Mouse (Mus musculus): ENCODE data around the gene Zfp655. TPM values are rescaled to one million over a fixed set of nuclear protein-coding genes. Genes with fewer than 3 reads are reported as not detected.
"Not testable (repeated sequence)": the region's sequence is repeated elsewhere in the genome, so short reads cannot be mapped to it uniquely, and the experiment has no call there.

The Zfp655 gene
- polyA plus RNA-seq, 1 experiment from 2014 or later = 30.6 TPM

DNA sequence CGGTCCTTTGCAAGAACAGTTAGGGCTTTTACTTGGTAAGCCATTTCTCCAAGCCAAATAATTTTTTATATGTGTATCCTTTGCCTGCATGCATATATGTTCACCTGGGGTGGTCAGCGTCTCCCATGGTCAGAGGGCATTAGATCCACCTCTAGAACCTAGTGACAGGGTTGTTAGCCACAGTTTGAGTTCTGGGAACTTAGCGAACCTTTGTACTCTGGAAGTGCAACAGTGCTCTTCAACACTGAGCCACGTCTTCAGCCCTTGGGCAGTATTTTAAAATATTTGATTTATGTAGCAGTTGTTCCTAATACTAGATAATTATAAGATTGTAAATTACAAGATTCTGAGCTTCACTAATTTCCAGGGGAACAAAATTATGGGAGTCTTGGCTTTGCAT, 874 bp upstream of the Zfp655 start:
- no peaks in the 10 kb centered on the region for H3K9me3 ChIP-seq (replicated peaks; ENCODE audit: low read length)
- peak; percentile 8 for DNase-seq (ENCODE audit: low spot score)
- 77% methylated on average over 4 of the region's 4 CpGs for WGBS
- TF ChIP-seq CTCF (IDR thresholded peaks at IDR 0.05; ENCODE audit: low read depth) = no peak
- H3K4me1 ChIP-seq (replicated peaks; ENCODE audit: insufficient read depth, low read length) = no peaks in the 10 kb centered on the region; the same call in 1 of the 2 replicates
- peaks cover 17% of the 10 kb centered on the region for H3K36me3 ChIP-seq (ENCODE audit: insufficient read depth, low read length)
- H3K27me3 ChIP-seq (ENCODE audit: insufficient read depth, low read length) = no peaks in the 10 kb centered on the region
- peak overlapping the region; percentile 96 for H3K27ac ChIP-seq
- H3K4me3 ChIP-seq (replicated peaks; ENCODE audit: low read depth, low read length) = peak overlapping the region; percentile 98; the same call in 1 of the 2 replicates
- H3K4me2 ChIP-seq (ENCODE audit: low read length) = peak overlapping the region; percentile 77
- ATAC-seq (replicated peaks; ENCODE audit: low FRiP score, low read depth) = no peak
- H3K9ac ChIP-seq (ENCODE audit: low read depth, low read length) = peak overlapping the region; percentile 96; the same call in 1 of the 2 replicates

DNA sequence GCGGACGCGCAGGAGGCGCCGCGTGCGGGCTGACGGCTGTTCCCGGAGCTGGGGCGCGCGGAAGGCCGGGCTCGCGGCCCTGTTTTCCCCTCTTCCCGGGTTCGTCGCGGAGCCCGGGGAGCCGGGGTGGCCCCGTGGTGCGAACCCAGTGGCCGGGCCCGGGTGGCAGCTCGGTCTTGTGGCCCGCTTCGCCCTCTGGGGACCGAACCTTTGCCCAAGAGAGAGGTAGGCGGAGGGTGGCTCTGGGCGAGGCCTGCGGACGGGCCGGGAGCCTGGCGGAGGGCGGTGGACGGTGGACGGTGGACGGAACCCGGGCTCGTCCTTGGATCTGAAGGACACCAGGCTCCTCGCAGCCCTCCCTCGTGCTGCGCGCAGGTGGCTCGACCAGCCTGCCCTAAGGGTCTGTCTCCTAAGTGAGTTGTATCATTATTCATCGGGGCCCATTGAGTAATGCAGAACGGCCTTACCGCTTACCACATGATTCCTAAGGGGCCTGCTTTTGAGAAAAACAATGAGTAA, 437 bp downstream of the Zfp655 start:
- DNase-seq (ENCODE audit: low spot score) (peak; percentile 42), ATAC-seq (replicated peaks; ENCODE audit: low FRiP score, low read depth) (peak; percentile 60)
- WGBS = under 1% methylated on average over 49 of the region's 49 CpGs

DNA sequence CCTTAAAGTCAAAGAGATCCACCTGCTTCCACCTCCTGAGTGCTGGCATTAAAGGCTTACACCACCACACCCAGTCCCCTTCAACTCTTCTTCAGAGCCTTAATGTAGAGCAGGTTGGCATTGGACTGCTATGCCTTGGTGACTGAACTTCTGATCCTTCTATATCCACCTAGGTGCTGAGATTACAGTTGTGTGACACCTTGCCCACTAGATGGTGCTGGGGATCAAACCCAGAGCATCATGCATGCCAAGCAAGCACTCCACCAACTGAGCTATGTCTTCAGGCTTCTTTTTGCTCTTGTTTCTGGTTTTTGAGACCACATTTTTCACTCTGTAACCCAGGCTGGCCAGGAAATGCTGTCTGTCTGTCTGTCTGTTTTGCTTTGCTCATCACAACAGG, 3.1 kb downstream of the Zfp655 start:
- TF ChIP-seq CTCF (IDR thresholded peaks at IDR 0.05; ENCODE audit: low read depth) = peak; percentile 71
- Histone ChIP-seq H3K9ac (ENCODE audit: low read depth, low read length) (no peak overlapping the region), H3K4me3 (replicated peaks; ENCODE audit: low read depth, low read length) (no peak overlapping the region), H3K4me2 (ENCODE audit: low read length) (no peak overlapping the region), H3K9me3 (replicated peaks; ENCODE audit: low read length) (no peaks in the 10 kb centered on the region), H3K36me3 (ENCODE audit: insufficient read depth, low read length) (peaks cover 30% of the 10 kb centered on the region), H3K27ac (no peak overlapping the region), H3K27me3 (ENCODE audit: insufficient read depth, low read length) (no peaks in the 10 kb centered on the region), H3K4me1 (replicated peaks; ENCODE audit: insufficient read depth, low read length) (no peaks in the 10 kb centered on the region; the same call in 1 of the 2 replicates)
- DNase-seq (ENCODE audit: low spot score) (peak; percentile 45), ATAC-seq (replicated peaks; ENCODE audit: low FRiP score, low read depth) (no peak)

More for the DNA sequence above, 437 bp downstream of the Zfp655 start:
- Histone ChIP-seq H3K4me2 (ENCODE audit: low read length) (peak overlapping the region; percentile 77), H3K4me1 (replicated peaks; ENCODE audit: insufficient read depth, low read length) (no peaks in the 10 kb centered on the region; the same call in 1 of the 2 replicates), H3K27ac (peak overlapping the region; percentile 96), H3K27me3 (ENCODE audit: insufficient read depth, low read length) (no peaks in the 10 kb centered on the region), H3K9me3 (replicated peaks; ENCODE audit: low read length) (no peaks in the 10 kb centered on the region), H3K4me3 (replicated peaks; ENCODE audit: low read depth, low read length) (peak overlapping the region; percentile 98), H3K36me3 (ENCODE audit: insufficient read depth, low read length) (peaks cover 23% of the 10 kb centered on the region), H3K9ac (ENCODE audit: low read depth, low read length) (peak overlapping the region; percentile 96)
- no peak for TF ChIP-seq CTCF (IDR thresholded peaks at IDR 0.05; ENCODE audit: low read depth)

DNA sequence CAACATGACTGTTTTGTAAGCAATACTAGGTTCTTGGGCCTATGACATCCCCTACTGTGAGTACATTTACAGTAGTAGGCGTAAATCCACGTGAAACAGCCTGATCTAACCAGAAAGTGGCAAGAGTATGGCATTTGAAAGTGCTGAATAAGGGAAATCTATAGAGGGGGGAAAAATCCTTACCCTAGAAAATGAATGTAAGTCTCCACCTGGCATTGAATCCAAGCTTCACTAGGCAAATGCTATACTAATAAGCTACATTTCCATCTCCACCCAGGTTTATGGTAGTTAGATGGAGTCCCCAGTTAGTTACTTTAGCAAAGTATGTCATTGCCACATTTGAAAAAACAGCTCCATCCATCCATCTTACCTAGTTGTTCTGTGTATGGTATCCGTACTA, 18.0 kb downstream of the Zfp655 start:
- H3K4me3 ChIP-seq (replicated peaks; ENCODE audit: low read depth, low read length) = no peak overlapping the region
- H3K9ac ChIP-seq (ENCODE audit: low read depth, low read length) = no peak overlapping the region
- DNase-seq (ENCODE audit: low spot score) = no peak
- no peak overlapping the region for H3K4me2 ChIP-seq (ENCODE audit: low read length)
- no peaks in the 10 kb centered on the region for H3K9me3 ChIP-seq (replicated peaks; ENCODE audit: low read length)
- no peak for TF ChIP-seq CTCF (IDR thresholded peaks at IDR 0.05; ENCODE audit: low read depth)
- H3K27me3 ChIP-seq (ENCODE audit: insufficient read depth, low read length) = no peaks in the 10 kb centered on the region
- no peaks in the 10 kb centered on the region for H3K4me1 ChIP-seq (replicated peaks; ENCODE audit: insufficient read depth, low read length)
- no peak for ATAC-seq (replicated peaks; ENCODE audit: low FRiP score, low read depth)
- H3K27ac ChIP-seq = no peak overlapping the region
- H3K36me3 ChIP-seq (ENCODE audit: insufficient read depth, low read length) = peaks cover 10% of the 10 kb centered on the region; the same call in 1 of the 2 replicates
- 95% methylated on average over 3 of the region's 3 CpGs for WGBS

DNA sequence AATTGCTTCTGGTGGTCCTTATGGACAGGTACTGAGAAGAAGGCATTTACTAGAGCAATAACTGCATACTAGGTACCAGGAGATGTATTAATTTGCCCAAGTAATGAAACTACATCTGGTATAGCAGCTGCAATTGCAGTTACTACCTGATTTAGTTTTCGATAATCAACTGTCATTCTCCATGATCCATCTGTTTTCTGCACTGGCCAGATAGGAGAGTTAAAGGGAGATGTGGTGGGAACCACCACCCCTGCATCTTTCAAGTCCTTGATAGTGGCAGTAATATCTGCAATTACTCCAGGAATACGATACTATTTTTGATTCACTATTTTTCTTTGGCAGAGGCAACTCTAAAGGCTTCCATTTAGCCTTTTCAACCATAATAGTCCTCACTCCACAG, 42.1 kb downstream of the Zfp655 start:
- H3K4me3 ChIP-seq (replicated peaks; ENCODE audit: low read depth, low read length); H3K36me3 ChIP-seq (ENCODE audit: insufficient read depth, low read length); DNase-seq (ENCODE audit: low spot score); H3K27me3 ChIP-seq (ENCODE audit: insufficient read depth, low read length); H3K9me3 ChIP-seq (replicated peaks; ENCODE audit: low read length); H3K9ac ChIP-seq (ENCODE audit: low read depth, low read length); H3K27ac ChIP-seq; H3K4me2 ChIP-seq (ENCODE audit: low read length); ATAC-seq (replicated peaks; ENCODE audit: low FRiP score, low read depth); H3K4me1 ChIP-seq (replicated peaks; ENCODE audit: insufficient read depth, low read length): not testable (repeated sequence)
- WGBS = 85% methylated on average over 2 of the region's 2 CpGs

DNA sequence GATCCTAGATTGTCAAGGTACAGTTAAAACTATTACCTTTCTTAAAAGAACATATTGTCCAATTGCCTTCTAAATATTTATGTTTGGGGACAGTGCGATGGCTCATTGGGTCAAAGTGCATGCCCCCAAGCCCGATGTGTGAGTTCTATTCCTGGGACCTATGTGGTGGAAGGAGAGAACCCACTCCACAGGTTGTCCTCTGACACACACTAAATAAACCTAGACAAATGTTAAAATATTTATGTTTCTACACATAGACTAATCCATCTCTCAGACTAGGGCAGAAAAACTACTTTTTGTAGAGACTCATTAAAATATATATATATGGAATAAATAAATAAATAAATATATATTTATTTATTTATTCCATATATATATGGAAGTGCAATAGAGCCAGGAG, 48.4 kb downstream of the Zfp655 start:
- no peak overlapping the region for H3K27ac ChIP-seq
- H3K36me3 ChIP-seq (ENCODE audit: insufficient read depth, low read length) = peaks cover 16% of the 10 kb centered on the region
- no peaks in the 10 kb centered on the region for H3K27me3 ChIP-seq (ENCODE audit: insufficient read depth, low read length)
- ATAC-seq (replicated peaks; ENCODE audit: low FRiP score, low read depth) (no peak), DNase-seq (ENCODE audit: low spot score) (no peak)
- 96% methylated on average over 2 of the region's 2 CpGs for WGBS
- H3K4me3 ChIP-seq (replicated peaks; ENCODE audit: low read depth, low read length) = peak overlapping the region; percentile 65; the same call in 1 of the 2 replicates
- no peaks in the 10 kb centered on the region for H3K9me3 ChIP-seq (replicated peaks; ENCODE audit: low read length)
- peak overlapping the region; percentile 70; the same call in 1 of the 2 replicates for H3K4me2 ChIP-seq (ENCODE audit: low read length)
- H3K4me1 ChIP-seq (replicated peaks; ENCODE audit: insufficient read depth, low read length) = no peaks in the 10 kb centered on the region
- H3K9ac ChIP-seq (ENCODE audit: low read depth, low read length) = no peak overlapping the region
- no peak for TF ChIP-seq CTCF (IDR thresholded peaks at IDR 0.05; ENCODE audit: low read depth)

All from kidney, postnatal 0 days (tissue).